29 mouse cellular contexts compared by ENCODE assay signal in genomic region chr14:60747154-60747870, GRCm38 (mm10). TPM values are rescaled to one million over a fixed set of nuclear protein-coding genes. Genes with fewer than 3 reads are reported as not detected.
DNase-seq lines count a peak whose midpoint lies in the region; ATAC-seq and TF ChIP-seq lines count a peak whose summit lies in the region.
"Had no signal": no experiment of that assay in that cellular context is flagged by ENCODE, and none has a peak within 500 bp of the region (broad histone marks: within the 10 kb centered on the region; RNA-seq: fewer than 3 reads in every experiment).

No protein-coding gene starts in this region.

- H3K4me1 ChIP-seq in heart, embryonic 10.5 days: peaks cover 31% of the 10 kb centered on the region
- H3K4me1 ChIP-seq in cerebellum, adult 2 months (ENCODE audit: control insufficient read depth, insufficient read depth, low read length): peaks cover 1% of the 10 kb centered on the region
- H3K4me1 ChIP-seq: forebrain, embryonic 12.5 days; hindbrain, embryonic 10.5 days had no signal

- peak; percentile 53 for ATAC-seq in common myeloid progenitor, adult 5-6 weeks (replicated peaks; ENCODE audit: low read depth, poor library complexity, severe bottlenecking)
- ATAC-seq in megakaryocyte, adult 5-6 weeks (ENCODE audit: poor library complexity, severe bottlenecking): peak; percentile 40
- no peak for ATAC-seq in frontal cortex, adult (ENCODE audit: low TSS enrichment)
- ATAC-seq: forebrain, embryonic 15.5 days; hindbrain, embryonic 16.5 days; intestine, embryonic 15.5 days had no signal

- no peak overlapping the region for H3K4me3 ChIP-seq in heart, embryonic 10.5 days
- no peak overlapping the region for H3K4me3 ChIP-seq in cerebellum, adult 2 months (replicated peaks; ENCODE audit: insufficient read depth, low read depth, low read length)
- H3K4me3 ChIP-seq: embryonic facial prominence, embryonic 10.5 days; embryonic facial prominence, embryonic 13.5 days; erythroblast, embryonic 14.5 days; forebrain, embryonic 12.5 days; forebrain, embryonic 15.5 days; gastrocnemius, adult 2 months; heart, adult 2 months; hindbrain, embryonic 10.5 days; hindbrain, embryonic 13.5 days; intestine, embryonic 15.5 days had no signal

- no peak for TF ChIP-seq CTCF in cerebellum, adult 2 months (IDR thresholded peaks at IDR 0.05; ENCODE audit: borderline replicate concordance, insufficient read depth, low read depth, low read length)

- peaks cover 68% of the 10 kb centered on the region for H3K36me3 ChIP-seq in heart, embryonic 10.5 days
- H3K36me3 ChIP-seq: G1E had no signal

- H3K27ac ChIP-seq in heart, embryonic 10.5 days: no peak overlapping the region
- no peak overlapping the region for H3K27ac ChIP-seq in cerebellum, adult 2 months (ENCODE audit: insufficient read depth, low read length)
- H3K27ac ChIP-seq: embryonic facial prominence, embryonic 10.5 days; embryonic facial prominence, embryonic 13.5 days; forebrain, embryonic 12.5 days; forebrain, embryonic 15.5 days; gastrocnemius, adult 2 months; heart, adult 2 months; hindbrain, embryonic 10.5 days; hindbrain, embryonic 13.5 days; intestine, embryonic 15.5 days had no signal

- H3K27me3 ChIP-seq in heart, embryonic 10.5 days (ENCODE audit: insufficient read depth, poor library complexity, severe bottlenecking): no peaks in the 10 kb centered on the region
- no peaks in the 10 kb centered on the region for H3K27me3 ChIP-seq in cerebellum, adult 2 months (ENCODE audit: control insufficient read depth, insufficient read depth, low read length)
- H3K27me3 ChIP-seq: CH12.LX; embryonic facial prominence, embryonic 13.5 days; forebrain, embryonic 12.5 days; forebrain, embryonic 15.5 days; hindbrain, embryonic 13.5 days; intestine, embryonic 15.5 days had no signal

- no peak for TF ChIP-seq POLR2A in cerebellum, adult 2 months (IDR thresholded peaks at IDR 0.05; ENCODE audit: borderline replicate concordance, insufficient read depth, low read length)

- 90% methylated on average over 21 of the region's 21 CpGs for WGBS in heart, embryonic 10.5 days
- WGBS in cerebellum, adult 2 months: 85% methylated on average over 21 of the region's 21 CpGs

- peak; percentile 91 for DNase-seq in heart, adult 11 months
- no peak for DNase-seq in heart, embryonic 10.5 days (ENCODE audit: low spot score)
- no peak for DNase-seq in MN1 (ENCODE audit: low spot score)
- DNase-seq in cerebellum, adult 2 months: no peak
- DNase-seq: adrenal gland, adult 2 months; adrenal gland, postnatal 14 days; B cell, adult 2 months; cerebellum, adult 11-12 months; cerebellum, adult 9-11 months; cerebellum, postnatal 25 days; embryo, embryonic 11 days; gastrocnemius, adult 2 months; gastrocnemius, postnatal 14 days; heart, adult 2 months had no signal

- no peaks in the 10 kb centered on the region for H3K9me3 ChIP-seq in heart, embryonic 10.5 days
- H3K9me3 ChIP-seq: embryonic facial prominence, embryonic 10.5 days; embryonic facial prominence, embryonic 13.5 days; forebrain, embryonic 12.5 days; forebrain, embryonic 15.5 days; G1E; hindbrain, embryonic 10.5 days; hindbrain, embryonic 13.5 days; intestine, embryonic 15.5 days had no signal

RNA-seq across cellular contexts. Expression of gene C1qtnf9, which starts 20.6 kb away (rescaled TPM):
- polyA plus RNA-seq in heart, embryonic 10.5 days (2016; fragmentation: Nextera tagmentation; extraction: Ambion mirVana): 0.10 and 0.13 TPM in 2 replicates
- total RNA-seq in common myeloid progenitor, adult 5-6 weeks (2017): not detected in 2 replicates
- total RNA-seq in megakaryocyte, adult 5-6 weeks (2015): not detected in 2 replicates
- total RNA-seq in megakaryocyte, adult 5-6 weeks (2017): not detected in 2 replicates
- polyA plus RNA-seq in cerebellum, adult 2 months (2012; rRNA removed): 0.27 and 0.34 TPM in 2 replicates
- total RNA-seq: CH12.LX had no signal
- polyA plus RNA-seq: G1E; heart, embryonic 11.5 days had no signal

RNA-seq across cellular contexts. Expression of gene Mipep, which starts 37.1 kb away (rescaled TPM):
- 24.7 and 24.9 TPM in 2 replicates for polyA plus RNA-seq in heart, embryonic 10.5 days (2016; fragmentation: Nextera tagmentation; extraction: Ambion mirVana)
- total RNA-seq in common myeloid progenitor, adult 5-6 weeks (2017): 21.7 and 24.5 TPM in 2 replicates
- 6.1 and 7.5 TPM in 2 replicates for total RNA-seq in megakaryocyte, adult 5-6 weeks (2015)
- total RNA-seq in megakaryocyte, adult 5-6 weeks (2017): 11.4 and 12.0 TPM in 2 replicates
- 17.9 and 19.4 TPM in 2 replicates for polyA plus RNA-seq in cerebellum, adult 2 months (2012; rRNA removed)
